Mouse (Mus musculus): ENCODE results near the gene Veph1.

DNA sequence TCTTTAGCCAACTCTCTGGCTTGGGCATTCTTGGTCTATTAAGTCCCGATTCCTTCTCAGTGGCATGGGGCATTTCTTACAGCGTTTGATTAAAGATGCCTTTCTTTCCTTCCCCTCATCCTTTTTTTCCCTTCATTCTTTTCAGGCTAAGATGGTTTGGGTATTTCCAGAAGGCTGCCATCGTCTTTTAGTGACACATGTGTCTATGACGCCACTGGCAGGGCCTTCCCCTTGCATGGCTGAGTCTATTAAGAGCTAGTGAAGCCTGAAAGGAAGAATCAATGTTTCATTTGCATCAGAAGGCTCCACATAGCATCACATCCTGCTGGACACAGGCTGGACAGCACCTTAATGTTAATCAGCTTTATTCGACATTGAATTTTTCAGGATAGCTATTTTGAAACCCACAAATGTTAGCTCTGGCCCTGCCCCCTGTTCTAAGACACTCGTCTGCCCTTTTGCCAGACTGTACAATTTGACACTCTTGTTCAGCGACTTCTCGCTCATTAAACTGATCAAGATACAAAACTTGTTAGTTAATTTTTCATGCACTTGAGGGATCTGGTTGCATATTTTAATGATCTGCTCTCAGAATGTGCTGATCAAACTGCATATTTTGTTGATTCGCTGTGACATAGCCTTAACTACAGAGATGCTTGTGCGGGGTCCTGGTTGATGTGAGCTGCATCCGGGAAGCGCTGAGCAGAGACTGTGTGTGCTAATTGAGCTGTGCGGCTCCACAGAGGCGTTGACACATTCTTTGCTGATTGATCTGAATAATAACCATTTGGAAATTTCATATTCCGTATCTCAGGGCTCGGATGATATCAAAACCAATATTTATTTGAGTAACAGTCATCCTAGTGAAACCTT is 29.6 kb upstream of the Veph1 start:
- TF ChIP-seq CTCF (conservative IDR thresholded peaks at IDR 0.05; ENCODE audit: insufficient read depth, insufficient read length, low read depth, low read length), result no peak
- no peak for TF ChIP-seq POLR2A (IDR thresholded peaks at IDR 0.05; ENCODE audit: low read depth, low read length)
